Mouse (Mus musculus) CD4-positive helper T cell, adult 2 months (primary cell): Measurements from ENCODE around the gene Pglyrp1.

ENCODE experiments used
- DNase-seq: peaks from one replicate; pipeline ENCODE4 v3.0.0-alpha.2; 2012; ENCODE audit warnings: low read depth, missing footprints, low spot score

Gene Pglyrp1

DNA sequence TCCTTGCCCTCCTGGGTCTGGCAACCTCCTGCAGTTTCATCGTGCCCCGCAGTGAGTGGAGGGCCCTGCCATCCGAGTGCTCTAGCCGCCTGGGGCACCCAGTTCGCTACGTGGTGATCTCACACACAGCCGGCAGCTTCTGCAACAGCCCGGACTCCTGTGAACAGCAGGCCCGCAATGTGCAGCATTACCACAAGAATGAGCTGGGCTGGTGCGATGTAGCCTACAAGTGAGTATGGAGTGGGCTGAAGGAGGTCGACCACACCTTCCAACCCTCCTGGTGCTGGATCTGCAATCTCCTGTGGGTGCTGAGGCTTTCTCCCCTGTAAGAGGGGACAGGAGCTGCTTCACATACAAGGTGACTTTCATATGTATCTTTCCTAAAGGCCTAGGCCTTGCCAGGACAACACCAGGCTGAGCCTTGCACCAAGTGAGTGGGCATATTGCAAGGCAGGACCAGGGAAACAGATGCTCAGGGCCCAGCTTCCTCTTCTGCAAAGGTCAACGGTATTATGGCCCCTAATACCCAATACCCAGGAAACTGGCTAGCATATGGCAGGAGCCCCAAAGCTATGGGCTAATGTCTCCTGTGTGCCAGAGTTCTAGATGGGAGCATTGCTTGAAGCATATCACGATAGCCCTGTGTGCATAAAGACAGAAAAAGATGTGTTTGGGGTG, 13.8 kb downstream of the Pglyrp1 start:
- no peak for DNase-seq

- DNase-seq = no peak
These were observed 15.8 kb downstream of the Pglyrp1 start for GRCm38 (mm10) chr7:18886963-18887362.

GRCm38 (mm10) chr7:18890848-18891247, 19.7 kb downstream of the Pglyrp1 start:
- DNase-seq = no peak

- DNase-seq = peak; percentile 85
These were observed 20.9 kb downstream of the Pglyrp1 start for GRCm38 (mm10) chr7:18891872-18892599.

DNA sequence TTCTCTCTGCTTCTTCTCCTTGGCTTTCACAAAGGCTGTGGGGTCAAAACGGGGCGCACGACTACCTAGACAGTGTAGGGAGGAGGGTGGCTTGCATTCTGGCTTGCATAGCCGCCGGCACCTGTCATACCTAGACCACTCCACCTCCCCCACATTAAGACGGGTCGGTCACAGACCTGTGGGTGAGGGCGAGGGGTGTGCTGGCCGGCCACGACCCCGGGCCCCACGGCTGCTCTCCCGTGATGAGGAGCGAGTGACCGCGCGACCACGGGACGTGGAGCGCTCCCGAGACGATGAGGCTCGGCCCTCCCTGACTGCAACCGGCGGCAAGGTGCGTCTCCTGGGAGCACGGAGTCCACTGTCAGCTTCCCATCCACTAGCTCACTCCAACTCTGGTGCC, 21.9 kb downstream of the Pglyrp1 start:
- DNase-seq = no peak

DNA sequence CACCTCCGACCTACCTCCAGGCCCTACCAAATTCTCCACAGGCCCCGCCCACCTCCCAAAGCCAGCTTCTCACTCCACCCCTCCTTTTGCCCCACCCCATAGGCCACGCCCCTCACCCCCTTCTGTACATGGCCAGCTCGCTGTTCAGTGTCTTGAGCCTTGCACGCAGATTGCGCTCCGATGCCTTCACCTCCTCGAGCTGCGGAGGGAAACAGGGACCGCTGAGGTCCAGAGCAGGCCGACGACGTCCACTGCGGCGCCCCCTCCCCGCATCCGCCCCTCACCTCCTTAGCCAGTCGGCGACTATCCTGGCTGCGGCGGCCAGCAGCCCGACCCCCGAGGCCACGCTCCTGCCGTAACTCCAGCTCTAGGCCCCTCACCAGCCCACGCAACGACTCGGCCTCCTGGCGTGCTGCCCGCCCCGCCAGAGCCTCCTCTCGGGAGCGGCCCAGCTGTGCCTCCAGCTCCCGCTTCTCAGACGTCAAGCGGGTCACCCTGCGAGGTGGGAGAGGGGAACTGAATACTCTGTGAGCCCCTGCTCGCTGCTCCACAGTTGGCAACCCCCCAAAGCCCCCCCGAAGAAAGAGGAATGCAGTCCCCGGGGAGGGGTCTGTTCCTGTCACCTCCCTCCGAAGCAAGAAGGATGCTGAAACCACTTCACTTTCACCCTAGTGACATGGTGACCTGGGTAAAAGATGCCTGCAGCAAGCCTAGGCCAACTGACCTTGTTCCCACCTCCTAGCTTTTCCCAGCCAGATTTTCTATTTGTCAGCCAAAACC, 22.7 kb downstream of the Pglyrp1 start:
- peak; percentile 50 for DNase-seq

- no peak for DNase-seq
These were observed 25.4 kb downstream of the Pglyrp1 start for GRCm38 (mm10) chr7:18896536-18896935.

GRCm38 (mm10) chr7:18900513-18900912, 29.4 kb downstream of the Pglyrp1 start:
- DNase-seq = no peak

GRCm38 (mm10) chr7:18902486-18902885, 31.4 kb downstream of the Pglyrp1 start:
- DNase-seq = no peak

DNA sequence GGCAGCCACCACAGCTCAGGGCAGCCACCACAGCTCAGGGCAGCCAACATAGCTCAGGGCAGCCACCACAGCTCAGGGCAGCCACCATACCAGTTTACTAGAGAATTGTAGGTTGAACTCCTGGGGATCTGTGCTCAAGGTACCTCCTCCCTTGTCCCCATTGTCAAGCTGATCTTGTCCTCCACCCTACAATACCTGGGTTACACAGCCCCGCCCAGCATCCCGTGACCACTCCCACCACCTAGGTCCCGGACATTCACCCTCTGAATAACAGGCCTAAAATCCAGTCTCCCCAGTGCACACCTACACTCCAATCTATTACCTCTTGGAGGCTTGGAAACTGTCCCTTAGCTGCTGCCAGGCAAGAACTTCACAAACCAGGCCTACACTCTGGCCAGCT, 33.8 kb downstream of the Pglyrp1 start:
- DNase-seq = no peak

DNA sequence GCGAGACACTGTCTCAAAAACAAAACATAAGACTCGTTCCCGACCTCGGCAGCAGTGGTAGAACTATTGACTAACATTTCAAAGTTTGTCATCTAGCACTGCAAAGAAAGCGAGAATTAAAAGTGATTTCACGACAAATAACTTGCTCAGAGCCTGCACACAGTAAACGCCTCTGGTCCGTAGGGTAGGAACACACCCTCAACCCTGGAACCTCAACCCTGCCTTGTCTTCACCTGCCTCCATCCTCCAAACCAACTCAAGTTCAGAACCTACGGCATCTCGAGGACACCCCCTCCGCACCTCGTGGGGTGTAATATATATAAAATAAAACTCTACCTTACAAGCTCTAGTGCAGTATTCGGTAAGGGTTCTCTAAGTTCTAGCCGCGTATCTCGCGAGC, 38.7 kb downstream of the Pglyrp1 start:
- DNase-seq = no peak

DNA sequence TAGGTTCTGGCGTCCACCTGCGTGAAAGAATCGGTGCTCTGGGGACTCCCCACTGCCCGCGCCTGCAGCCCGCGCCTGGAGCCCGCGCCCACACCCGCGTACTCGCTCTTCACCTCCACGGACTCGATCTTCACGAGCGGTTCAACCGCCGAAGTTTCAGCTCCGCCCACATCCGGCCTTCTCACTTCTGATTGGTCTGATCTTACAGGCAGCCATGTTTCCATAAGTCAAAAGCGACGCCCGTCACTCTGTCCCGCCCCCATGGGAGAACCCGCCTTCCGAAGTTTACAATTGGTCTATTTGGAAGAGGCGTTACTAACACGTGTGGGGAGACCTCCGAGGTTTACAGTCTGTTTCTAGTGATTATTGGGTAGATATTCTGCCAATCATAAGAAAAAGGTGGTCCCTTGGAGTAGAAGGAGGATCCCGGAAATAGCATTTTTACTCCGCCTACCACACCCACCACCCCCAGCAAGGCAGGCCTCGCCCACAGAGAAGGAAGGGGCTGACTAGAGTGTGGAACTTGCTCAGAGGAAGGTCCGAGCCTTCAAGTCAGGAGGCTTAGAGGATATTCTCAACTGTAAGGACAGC, 39.2 kb downstream of the Pglyrp1 start, which contains the start of gene Ccdc61:
Ccdc61 (minus strand) TSS at position 175 of the 591 bp plus-strand sequence.
- DNase-seq = peak; percentile 99

GRCm38 (mm10) chr7:18916254-18916653, 45.1 kb downstream of the Pglyrp1 start:
- no peak for DNase-seq

- no peak for DNase-seq
These were observed 46.8 kb downstream of the Pglyrp1 start for GRCm38 (mm10) chr7:18917931-18918330.

DNA sequence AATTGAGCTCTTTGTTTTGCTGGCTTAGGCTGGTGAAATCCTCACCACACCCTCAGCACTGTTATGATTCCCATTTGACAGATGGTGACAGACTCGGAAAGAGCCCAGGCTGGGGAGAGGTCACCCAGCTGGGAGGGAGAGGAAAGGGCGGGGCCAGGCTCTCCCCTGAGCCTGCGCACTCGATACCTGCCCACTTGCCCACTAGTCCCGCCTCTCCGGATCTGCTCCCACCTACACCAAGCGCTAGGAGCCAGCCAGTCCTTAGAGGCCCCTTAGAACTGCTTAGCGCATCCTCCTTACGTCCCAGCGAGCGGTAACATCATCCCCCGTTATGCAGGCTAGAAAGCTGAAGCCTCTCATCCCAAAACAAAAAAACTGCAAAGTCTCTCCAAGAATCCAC, 49.9 kb downstream of the Pglyrp1 start:
- DNase-seq = peak; percentile 13

GRCm38 (mm10) chr7:18922807-18923206, 51.7 kb downstream of the Pglyrp1 start:
- no peak for DNase-seq

DNA sequence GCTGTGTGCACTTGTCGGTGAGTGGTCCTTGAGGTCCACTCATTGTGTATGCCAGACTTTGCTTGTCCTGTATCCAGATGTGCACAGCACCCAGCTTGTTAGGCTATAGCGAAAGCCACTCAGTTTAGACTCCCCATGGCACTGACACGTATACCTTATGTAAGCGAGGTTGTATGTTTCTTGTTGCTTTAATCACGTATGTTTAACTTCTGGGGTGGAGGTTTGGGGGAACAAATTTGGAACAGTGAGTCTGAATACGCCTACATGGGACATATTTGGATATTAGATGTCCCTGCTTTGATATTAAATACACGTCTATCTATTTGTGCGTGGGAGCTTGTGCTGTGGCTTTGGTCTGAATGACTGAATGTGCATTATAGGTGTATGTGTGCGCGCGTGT, 52.1 kb downstream of the Pglyrp1 start:
- no peak for DNase-seq

DNA sequence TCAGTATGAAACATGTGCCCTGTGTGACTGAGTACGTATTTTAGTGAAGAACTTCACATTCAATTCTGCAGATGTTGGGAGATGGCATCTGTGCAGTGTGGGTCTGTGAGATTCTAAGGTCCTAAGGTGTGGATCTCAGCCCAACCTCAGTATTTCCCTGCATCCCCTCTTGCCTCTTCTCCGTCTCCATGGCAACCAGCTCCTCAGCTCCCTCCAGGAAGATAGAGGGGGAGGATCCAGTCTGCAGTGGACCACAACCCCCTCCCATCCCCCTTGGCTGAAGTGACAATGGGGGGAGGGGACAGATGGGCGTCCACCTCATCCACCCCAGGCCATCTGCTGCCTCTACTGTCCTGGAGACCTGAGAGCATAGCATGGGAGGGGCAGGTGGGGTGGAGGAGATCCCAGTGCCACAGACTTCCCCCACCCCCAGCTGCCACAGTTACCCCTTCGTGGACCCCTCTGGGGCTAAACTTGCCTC, 52.6 kb downstream of the Pglyrp1 start:
- no peak for DNase-seq

- no peak for DNase-seq
These were observed 53.2 kb downstream of the Pglyrp1 start for GRCm38 (mm10) chr7:18924321-18924720.

DNA sequence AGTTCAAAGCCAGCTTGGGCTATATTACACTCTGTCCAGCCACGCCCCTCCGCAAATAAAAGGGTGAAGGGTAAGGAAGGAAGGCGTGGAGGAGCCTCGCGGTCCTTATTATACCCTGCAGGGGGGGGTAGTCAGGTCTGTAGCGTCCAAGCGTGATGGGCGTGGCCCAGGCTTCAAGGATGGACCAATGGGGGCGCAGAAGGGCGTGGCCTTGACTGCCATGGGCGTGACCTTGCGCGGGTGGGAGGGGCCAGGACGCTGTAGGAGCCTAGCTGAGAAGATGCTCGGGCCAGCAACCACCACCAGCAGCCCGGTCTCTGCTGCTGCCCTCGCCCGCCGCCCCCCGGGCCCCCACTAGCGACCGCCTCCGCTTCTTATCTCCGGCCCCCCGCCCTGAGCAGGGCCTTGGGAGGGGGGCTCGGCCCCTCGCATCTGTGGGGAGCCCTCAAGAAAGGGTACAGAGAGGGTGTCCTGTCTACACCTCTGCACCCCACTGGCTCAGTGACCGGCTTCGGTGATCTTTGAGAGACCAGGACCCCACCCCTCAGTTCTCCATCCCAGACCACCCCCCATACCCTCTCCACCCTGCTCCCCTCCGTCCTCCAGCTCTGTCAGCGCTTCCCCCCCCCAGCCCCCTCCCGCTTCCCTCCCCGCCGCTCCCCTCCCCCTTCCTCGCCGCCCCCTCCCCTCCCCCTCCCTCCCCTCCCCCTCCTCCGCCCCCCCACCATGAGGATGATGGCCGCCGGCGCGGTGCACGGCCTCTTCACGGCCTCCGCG, 54.2 kb downstream of the Pglyrp1 start, which contains the start of gene Nova2:
Nova2 (plus strand) TSS at position 727 of the 777 bp plus-strand sequence.
- DNase-seq = peak; percentile 69
